Mouse (Mus musculus): ENCODE measurements at regions not wholly inside any gene's neighbourhood (a gene's known extent, or its start where the extent isn't known, plus 50 kb on each side); places are given as distances from the start of the nearest gene placed in this dataset.
A peak's percentile ranks its signal among the peaks of the same experiment; 100 is the strongest.

- DNase-seq = no peak
These were observed 97.2 kb upstream of the 1500015O10Rik start for GRCm38 (mm10) chr1:43633246-43633645.

GRCm38 (mm10) chr1:43635718-43636117, 94.7 kb upstream of the 1500015O10Rik start:
- DNase-seq = peak in 1 of 2 experiments; percentile 18

GRCm38 (mm10) chr1:43637956-43638355, 92.4 kb upstream of the 1500015O10Rik start:
- DNase-seq = no peak

- DNase-seq = no peak
These were observed 58.4 kb upstream of the 1500015O10Rik start for GRCm38 (mm10) chr1:43672031-43672430.
